Mouse (Mus musculus) heart, postnatal 0 days (tissue): Measurements from ENCODE around the gene Il11ra1. TPM values are rescaled to one million over a fixed set of nuclear protein-coding genes. Genes with fewer than 3 reads are reported as not detected.

Experiments used
- ATAC-seq: fragments of 200-750 bp; cut with Nextera tagmentation; 2 replicates; pipeline ENCODE4 v1.8.0; 2017; ENCODE audit warnings: low read depth, moderate number of reproducible peaks, moderate library complexity; ENCODE audit not compliant: insufficient read depth
- DNase-seq: peaks from one replicate; pipeline ENCODE4 v3.0.0-alpha.2; 2016; ENCODE audit warnings: low spot score
- H3K27ac ChIP-seq: fragments of 300-500 bp; sonication (generic); 2 replicates; pipeline ENCODE4 v1.5.1; 2014; ENCODE audit warnings: low read depth, mild to moderate bottlenecking
- H3K27me3 ChIP-seq: fragments of 300-500 bp; sonication (generic); 2 replicates; pipeline ENCODE4 v1.6.1; 2014; ENCODE audit warnings: low read length, mixed read lengths; ENCODE audit not compliant: control insufficient read depth, insufficient read depth
- H3K36me3 ChIP-seq: fragments of 300-500 bp; sonication (generic); replicated peaks from 2 replicates; pipeline ENCODE4 v1.6.1; 2014; ENCODE audit warnings: low read length, mixed read lengths; ENCODE audit not compliant: control insufficient read depth, insufficient read depth
- H3K4me1 ChIP-seq: fragments of 300-500 bp; sonication (generic); 2 replicates; pipeline ENCODE4 v1.6.1; 2014; ENCODE audit warnings: antibody characterized with exemption; ENCODE audit not compliant: control insufficient read depth, insufficient read depth
- H3K4me2 ChIP-seq: fragments of 300-500 bp; sonication (generic); 2 replicates; pipeline ENCODE4 v1.6.1; 2014; ENCODE audit warnings: low read depth, mild to moderate bottlenecking, low read length, moderate library complexity
- H3K4me3 ChIP-seq: fragments of 300-500 bp; sonication (generic); 2 replicates; pipeline ENCODE4 v1.5.1; 2014; ENCODE audit warnings: low read depth, low read length
- H3K9ac ChIP-seq: fragments of 300-500 bp; sonication (generic); replicated peaks from 2 replicates; pipeline ENCODE4 v1.6.1; 2014; ENCODE audit warnings: low read depth, low read length, mixed read lengths
- H3K9me3 ChIP-seq: fragments of 300-500 bp; sonication (generic); replicated peaks from 2 replicates; pipeline ENCODE4 v1.6.1; 2016; ENCODE audit warnings: low read length; ENCODE audit not compliant: control insufficient read depth
- CTCF ChIP-seq: IDR thresholded peaks from 2 replicates; pipeline ENCODE4 v1.5.1; 2016; ENCODE audit warnings: antibody characterized with exemption, control low read depth, low read depth
- EP300 ChIP-seq: IDR thresholded peaks from 2 replicates; pipeline ENCODE4 v1.6.1; 2016; ENCODE audit warnings: antibody characterized with exemption, low read depth
- WGBS: fragments of 180-500 bp; shearing (Covaris S2); extraction: QIAGEN DNeasy Blood & Tissue Kit; methylation state at CpG from one replicate; pipeline ENCODE4 v1.1.7; 2014; 5-methylcytosine and 5-hydroxymethylcytosine counted together
- polyA plus RNA-seq: library from polyadenylated mRNA; unstranded; fragments of >200 nt; fragmentation: Nextera tagmentation; extraction: Ambion mirVana; gene quantifications from 2 replicates; pipeline ENCODE4 v1.2.1, GENCODE M21; 2015
- total RNA-seq: library from RNA; depleted of rRNA; stranded (reverse); fragments of >200 nt; gene quantifications from 2 replicates; pipeline ENCODE4 v1.2.3, GENCODE M21; 2014; ENCODE audit warnings: low replicate concordance

Il11ra1 gene
- total and polyA plus RNA-seq, 2 experiments from 2014 or later, result 104 to 110 TPM

- Histone ChIP-seq H3K4me2 (no peak overlapping the region), H3K27me3 (peaks cover 6% of the 10 kb centered on the region; the same call in 1 of the 2 replicates), H3K36me3 (no peaks in the 10 kb centered on the region), H3K9me3 (no peaks in the 10 kb centered on the region), H3K9ac (no peak overlapping the region), H3K27ac (no peak overlapping the region), H3K4me1 (no peaks in the 10 kb centered on the region), H3K4me3 (no peak overlapping the region)
- DNase-seq (no peak), ATAC-seq (no peak)
- TF ChIP-seq CTCF (no peak), EP300 (no peak)
- WGBS, result 67% methylated on average over 13 of the region's 13 CpGs
Measured at GRCm38 (mm10) chr4:41659556-41659955, 40.2 kb upstream of the Il11ra1 start.

- 46% methylated on average over 11 of the region's 11 CpGs for WGBS
- no peak for TF ChIP-seq EP300
Measured at GRCm38 (mm10) chr4:41660851-41661430, 38.8 kb upstream of the Il11ra1 start.

GRCm38 (mm10) chr4:41662723-41663122 lies 37.1 kb upstream of the Il11ra1 start:
- Histone ChIP-seq H3K27ac (no peak overlapping the region), H3K9me3 (no peaks in the 10 kb centered on the region), H3K4me3 (no peak overlapping the region), H3K9ac (no peak overlapping the region), H3K4me2 (no peak overlapping the region), H3K27me3 (peaks cover 6% of the 10 kb centered on the region; the same call in 1 of the 2 replicates), H3K36me3 (no peaks in the 10 kb centered on the region), H3K4me1 (peaks cover 7% of the 10 kb centered on the region; the same call in 1 of the 2 replicates)
- TF ChIP-seq CTCF, result no peak
- TF ChIP-seq EP300, result no peak
- ATAC-seq (no peak), DNase-seq (no peak)
- WGBS, result 76% methylated on average over 11 of the region's 11 CpGs

More at GRCm38 (mm10) chr4:41660851-41661430, 38.8 kb upstream of the Il11ra1 start:
- no peak for ATAC-seq
- Histone ChIP-seq H3K27me3 (peaks cover 6% of the 10 kb centered on the region; the same call in 1 of the 2 replicates), H3K9ac (no peak overlapping the region), H3K27ac (no peak overlapping the region), H3K36me3 (no peaks in the 10 kb centered on the region), H3K4me3 (no peak overlapping the region), H3K9me3 (no peaks in the 10 kb centered on the region), H3K4me2 (no peak overlapping the region), H3K4me1 (peaks cover 7% of the 10 kb centered on the region; the same call in 1 of the 2 replicates)
- DNase-seq, result no peak

GRCm38 (mm10) chr4:41663614-41664013 lies 36.2 kb upstream of the Il11ra1 start:
- Histone ChIP-seq H3K4me3 (no peak overlapping the region), H3K27ac (no peak overlapping the region), H3K4me1 (peaks cover 7% of the 10 kb centered on the region; the same call in 1 of the 2 replicates), H3K9ac (no peak overlapping the region), H3K9me3 (no peaks in the 10 kb centered on the region), H3K27me3 (no peaks in the 10 kb centered on the region), H3K4me2 (no peak overlapping the region), H3K36me3 (no peaks in the 10 kb centered on the region)
- TF ChIP-seq EP300 (no peak), CTCF (no peak)
- 43% methylated on average over 9 of the region's 9 CpGs for WGBS
- ATAC-seq, result no peak
- no peak for DNase-seq

- Histone ChIP-seq H3K9ac (no peak overlapping the region), H3K4me2 (no peak overlapping the region), H3K4me3 (no peak overlapping the region), H3K4me1 (peaks cover 7% of the 10 kb centered on the region; the same call in 1 of the 2 replicates), H3K27me3 (no peaks in the 10 kb centered on the region), H3K36me3 (no peaks in the 10 kb centered on the region), H3K27ac (no peak overlapping the region), H3K9me3 (no peaks in the 10 kb centered on the region)
- 47% methylated on average over 7 of the region's 7 CpGs for WGBS
- DNase-seq (no peak), ATAC-seq (no peak)
- TF ChIP-seq CTCF (no peak), EP300 (no peak)
Measured at GRCm38 (mm10) chr4:41664533-41664932, 35.3 kb upstream of the Il11ra1 start.
